Mouse (Mus musculus): ENCODE measurements around the gene Ell. TPM values are rescaled to one million over a fixed set of nuclear protein-coding genes. Genes with fewer than 3 reads are reported as not detected.
"Not testable (repeated sequence)": the region's sequence is repeated elsewhere in the genome, so short reads cannot be mapped to it uniquely, and the experiment has no call there.

The Ell gene
- polyA plus RNA-seq, 1 experiment from 2014 or later, result 9.7 TPM

DNA sequence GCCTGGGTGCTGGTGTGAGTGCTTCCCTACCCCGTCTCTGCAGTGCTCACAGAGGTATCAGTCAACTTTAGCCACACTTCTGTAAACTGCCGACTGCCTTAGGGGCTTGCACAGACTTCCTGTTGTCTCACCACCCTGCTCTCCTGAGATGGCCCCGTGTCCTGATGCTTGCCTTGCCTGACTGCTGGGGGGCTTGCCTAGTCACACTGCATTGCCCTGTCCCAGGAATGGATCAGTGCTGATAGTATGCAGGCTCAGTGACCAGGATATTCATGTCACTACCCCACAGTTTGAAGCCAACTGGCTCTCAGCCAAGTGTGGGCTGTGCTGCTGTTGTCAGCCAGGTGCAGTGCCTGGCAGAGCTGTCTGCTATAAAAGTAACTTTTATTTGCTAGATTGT lies 26.3 kb downstream of the Ell start:
- H3K4me2 ChIP-seq, result no peak overlapping the region
- no peak overlapping the region for H3K27ac ChIP-seq
- no peak overlapping the region for H3K4me3 ChIP-seq (replicated peaks)
- DNase-seq, result no peak
- peaks cover 65% of the 10 kb centered on the region for H3K4me1 ChIP-seq (replicated peaks)
- H3K27me3 ChIP-seq, result no peaks in the 10 kb centered on the region
- 0 out of 2 replicates have a peak, but pooled peaks cover 4% of the 10 kb centered on the region for H3K36me3 ChIP-seq
- H3K9ac ChIP-seq, result no peak overlapping the region; the same call in 1 of the 2 replicates
- no peak for ATAC-seq (ENCODE audit: low read depth)
- no peaks in the 10 kb centered on the region for H3K9me3 ChIP-seq (replicated peaks)
- WGBS (ENCODE audit: insufficient replicate concordance), result 12% methylated on average over 3 of the region's 3 CpGs

- Histone ChIP-seq H3K4me1 (replicated peaks) (peaks cover 36% of the 10 kb centered on the region), H3K4me2 (no peak overlapping the region), H3K9ac (no peak overlapping the region), H3K4me3 (replicated peaks) (no peak overlapping the region), H3K27me3 (no peaks in the 10 kb centered on the region), H3K9me3 (replicated peaks) (no peaks in the 10 kb centered on the region), H3K36me3 (peaks cover 16% of the 10 kb centered on the region), H3K27ac (no peak overlapping the region)
- DNase-seq (no peak), ATAC-seq (ENCODE audit: low read depth) (no peak)
Observed at GRCm38 (mm10) chr8:70570360-70570759, 31.1 kb downstream of the Ell start.

- no peak for DNase-seq
- Histone ChIP-seq H3K4me1 (replicated peaks) (peaks cover 32% of the 10 kb centered on the region), H3K4me2 (no peak overlapping the region), H3K9me3 (replicated peaks) (no peaks in the 10 kb centered on the region), H3K4me3 (replicated peaks) (no peak overlapping the region), H3K27me3 (no peaks in the 10 kb centered on the region), H3K27ac (no peak overlapping the region), H3K36me3 (peaks cover 16% of the 10 kb centered on the region), H3K9ac (no peak overlapping the region)
- no peak for ATAC-seq (ENCODE audit: low read depth)
- 83% methylated on average over 6 of the region's 6 CpGs for WGBS (ENCODE audit: insufficient replicate concordance)
Observed at GRCm38 (mm10) chr8:70570990-70571389, 31.7 kb downstream of the Ell start.

GRCm38 (mm10) chr8:70574302-70574701 lies 35.0 kb downstream of the Ell start:
- H3K4me3 ChIP-seq (replicated peaks), result no peak overlapping the region
- no peak overlapping the region for H3K27ac ChIP-seq
- H3K9ac ChIP-seq, result no peak overlapping the region
- no peak overlapping the region for H3K4me2 ChIP-seq
- DNase-seq, result no peak
- no peaks in the 10 kb centered on the region for H3K9me3 ChIP-seq (replicated peaks)
- peaks cover 30% of the 10 kb centered on the region for H3K36me3 ChIP-seq
- no peaks in the 10 kb centered on the region for H3K27me3 ChIP-seq
- H3K4me1 ChIP-seq (replicated peaks), result peaks cover 31% of the 10 kb centered on the region
- ATAC-seq (ENCODE audit: low read depth), result no peak

DNA sequence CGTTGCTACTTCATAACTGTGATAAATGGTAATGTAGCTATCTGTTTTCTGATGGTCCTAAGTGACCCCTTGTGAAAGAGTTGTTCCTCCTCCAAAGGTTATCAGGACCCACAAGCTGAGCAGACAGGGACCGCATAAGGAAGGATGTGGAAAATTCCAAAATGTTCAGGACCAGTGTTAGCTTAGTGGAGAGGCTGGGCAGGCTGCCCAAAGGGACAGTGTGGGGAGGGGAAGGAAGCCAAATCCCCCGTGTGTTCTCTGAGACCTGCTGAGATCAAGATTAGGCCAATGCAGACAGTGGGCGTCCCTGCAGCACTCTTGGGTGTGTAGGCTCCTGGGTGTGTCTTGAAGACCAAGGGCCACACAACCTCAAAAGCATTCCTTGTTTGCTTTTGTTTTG lies 35.7 kb downstream of the Ell start:
- no peaks in the 10 kb centered on the region for H3K27me3 ChIP-seq
- peaks cover 33% of the 10 kb centered on the region for H3K36me3 ChIP-seq
- ATAC-seq (ENCODE audit: low read depth) (0 out of 2 replicates have a peak, but pooled peaks have one; percentile 12), DNase-seq (no peak)
- peaks cover 27% of the 10 kb centered on the region for H3K4me1 ChIP-seq (replicated peaks)
- H3K9me3 ChIP-seq (replicated peaks), result no peaks in the 10 kb centered on the region
- H3K4me2 ChIP-seq, result no peak overlapping the region
- no peak overlapping the region for H3K9ac ChIP-seq
- WGBS (ENCODE audit: insufficient replicate concordance), result 47% methylated on average over 4 of the region's 4 CpGs
- H3K27ac ChIP-seq, result no peak overlapping the region
- H3K4me3 ChIP-seq (replicated peaks), result no peak overlapping the region

GRCm38 (mm10) chr8:70577207-70577606 lies 38.0 kb downstream of the Ell start:
- peaks cover 56% of the 10 kb centered on the region for H3K36me3 ChIP-seq
- H3K9ac ChIP-seq, result no peak overlapping the region
- WGBS (ENCODE audit: insufficient replicate concordance), result 81% methylated on average over 3 of the region's 3 CpGs
- H3K4me2 ChIP-seq, result no peak overlapping the region
- ATAC-seq (ENCODE audit: low read depth) (no peak), DNase-seq (no peak)
- peaks cover 16% of the 10 kb centered on the region for H3K4me1 ChIP-seq (replicated peaks)
- no peaks in the 10 kb centered on the region for H3K9me3 ChIP-seq (replicated peaks)
- H3K4me3 ChIP-seq (replicated peaks), result no peak overlapping the region
- no peak overlapping the region for H3K27ac ChIP-seq
- H3K27me3 ChIP-seq, result no peaks in the 10 kb centered on the region

GRCm38 (mm10) chr8:70583476-70584387 lies 44.5 kb downstream of the Ell start:
- H3K27ac ChIP-seq, result no peak overlapping the region
- H3K4me2 ChIP-seq, result no peak overlapping the region
- DNase-seq (no peak), ATAC-seq (ENCODE audit: low read depth) (no peak)
- H3K36me3 ChIP-seq, result peaks cover 96% of the 10 kb centered on the region
- H3K4me3 ChIP-seq (replicated peaks), result no peak overlapping the region
- H3K4me1 ChIP-seq (replicated peaks), result no peaks in the 10 kb centered on the region
- H3K9me3 ChIP-seq (replicated peaks), result no peaks in the 10 kb centered on the region
- WGBS (ENCODE audit: insufficient replicate concordance), result 82% methylated on average over 18 of the region's 18 CpGs
- no peak overlapping the region for H3K9ac ChIP-seq
- H3K27me3 ChIP-seq, result no peaks in the 10 kb centered on the region

DNA sequence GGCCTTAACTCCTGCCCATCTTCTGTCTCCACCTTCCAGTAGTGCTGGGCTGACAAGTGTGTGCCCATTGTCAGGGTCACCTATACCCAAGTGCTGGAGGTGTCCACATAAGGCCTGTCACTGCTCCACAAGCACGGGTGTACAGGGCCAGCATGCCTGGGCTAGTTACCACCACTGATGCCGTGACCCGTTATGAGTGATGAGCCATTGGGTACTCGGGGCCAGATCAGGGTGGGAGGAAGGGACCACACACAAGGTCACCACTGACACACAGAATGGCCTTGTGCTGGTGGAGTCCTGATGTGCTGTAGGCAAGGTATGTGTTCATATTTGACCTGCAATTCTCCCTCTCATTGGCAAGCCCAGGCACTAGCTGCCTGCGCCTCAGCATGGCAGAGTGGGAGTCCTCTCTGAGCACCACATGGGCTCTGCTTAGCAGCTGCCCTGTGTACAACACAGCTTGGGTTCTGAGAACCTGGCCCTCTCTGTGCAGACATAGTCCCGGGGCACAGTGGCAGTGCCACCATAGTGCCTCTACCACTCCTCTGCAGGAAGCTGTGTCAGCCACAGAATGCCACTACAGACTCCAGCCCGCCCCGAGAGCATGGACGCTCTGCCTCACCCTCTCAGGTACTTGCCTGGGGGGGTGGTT lies 45.5 kb downstream of the Ell start:
- Histone ChIP-seq H3K9ac (no peak overlapping the region), H3K27ac (no peak overlapping the region), H3K4me1 (replicated peaks) (no peaks in the 10 kb centered on the region), H3K9me3 (replicated peaks) (no peaks in the 10 kb centered on the region), H3K4me2 (no peak overlapping the region), H3K4me3 (replicated peaks) (no peak overlapping the region), H3K36me3 (peaks cover 99% of the 10 kb centered on the region), H3K27me3 (no peaks in the 10 kb centered on the region)
- DNase-seq, result no peak
- 87% methylated on average over 9 of the region's 9 CpGs for WGBS (ENCODE audit: insufficient replicate concordance)
- ATAC-seq (ENCODE audit: low read depth), result 0 out of 2 replicates have a peak, but pooled peaks have one; percentile 25

GRCm38 (mm10) chr8:70585258-70585652 lies 46.0 kb downstream of the Ell start:
- 43% methylated on average over 7 of the region's 7 CpGs for WGBS (ENCODE audit: insufficient replicate concordance)
- H3K4me2 ChIP-seq, result no peak overlapping the region
- H3K27me3 ChIP-seq, result no peaks in the 10 kb centered on the region
- 0 out of 2 replicates have a peak, but pooled peaks have one; percentile 2 for ATAC-seq (ENCODE audit: low read depth)
- no peak overlapping the region for H3K9ac ChIP-seq
- H3K36me3 ChIP-seq, result peaks cover 99% of the 10 kb centered on the region
- H3K9me3 ChIP-seq (replicated peaks), result no peaks in the 10 kb centered on the region
- no peak for DNase-seq
- no peak overlapping the region for H3K4me3 ChIP-seq (replicated peaks)
- H3K4me1 ChIP-seq (replicated peaks), result no peaks in the 10 kb centered on the region
- H3K27ac ChIP-seq, result no peak overlapping the region

DNA sequence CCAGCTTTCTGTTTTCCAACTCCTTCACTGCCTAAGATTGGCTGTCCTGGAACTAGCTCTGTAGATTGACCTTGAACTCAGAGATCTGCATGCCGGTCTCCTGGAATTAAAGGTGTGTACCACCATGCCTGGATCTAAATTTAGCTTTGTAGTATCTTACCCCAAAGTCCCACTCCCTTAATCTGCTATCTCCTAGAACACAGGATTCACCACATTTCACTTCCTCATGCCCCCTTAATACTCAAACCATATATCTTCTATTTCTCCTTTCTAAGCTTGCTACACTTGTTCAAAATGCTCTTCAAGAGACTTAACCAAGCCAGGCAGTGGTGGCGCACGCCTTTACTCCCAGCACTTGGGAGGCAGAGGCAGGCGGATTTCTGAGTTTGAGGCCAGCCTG lies 48.7 kb downstream of the Ell start:
- H3K4me2 ChIP-seq; H3K27ac ChIP-seq; H3K9ac ChIP-seq; H3K9me3 ChIP-seq (replicated peaks); H3K4me3 ChIP-seq (replicated peaks); H3K27me3 ChIP-seq; ATAC-seq (ENCODE audit: low read depth); DNase-seq: not testable (repeated sequence)
- Histone ChIP-seq H3K36me3 (peaks cover 91% of the 10 kb centered on the region), H3K4me1 (replicated peaks) (peaks cover 13% of the 10 kb centered on the region)
- 75% methylated on average over 4 of the region's 4 CpGs for WGBS (ENCODE audit: insufficient replicate concordance)

DNA sequence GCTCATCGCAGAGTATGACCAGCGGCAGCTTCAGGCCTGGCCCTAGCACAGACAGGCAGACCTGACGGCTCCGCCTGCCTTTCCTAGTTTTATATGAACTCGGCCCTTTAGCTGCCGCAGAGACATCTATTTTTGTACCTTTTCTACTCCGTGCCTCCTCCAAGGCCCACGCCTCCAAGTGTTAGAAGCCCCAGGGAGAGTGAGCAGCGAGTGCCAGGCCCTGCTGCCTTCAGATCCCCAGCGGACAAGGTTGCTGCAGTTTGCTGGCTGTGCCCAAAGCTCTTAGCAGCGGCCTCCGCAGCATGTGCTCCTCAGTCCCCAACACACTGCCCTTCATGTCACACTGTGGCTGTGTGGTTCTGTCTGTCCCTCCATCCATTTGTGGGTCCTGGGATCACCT lies 52.3 kb downstream of the Ell start:
- H3K4me3 ChIP-seq (replicated peaks), result no peak overlapping the region
- H3K27me3 ChIP-seq, result no peaks in the 10 kb centered on the region
- no peaks in the 10 kb centered on the region for H3K9me3 ChIP-seq (replicated peaks)
- ATAC-seq (ENCODE audit: low read depth) (no peak), DNase-seq (no peak)
- 86% methylated on average over 12 of the region's 12 CpGs for WGBS (ENCODE audit: insufficient replicate concordance)
- H3K9ac ChIP-seq, result no peak overlapping the region
- H3K4me2 ChIP-seq, result no peak overlapping the region
- peaks cover 68% of the 10 kb centered on the region for H3K36me3 ChIP-seq
- H3K4me1 ChIP-seq (replicated peaks), result peaks cover 47% of the 10 kb centered on the region
- no peak overlapping the region for H3K27ac ChIP-seq
